Mouse (Mus musculus) common myeloid progenitor, adult 5-6 weeks (primary cell): Measurements from ENCODE around the gene Stk19. TPM values are rescaled to one million over a fixed set of nuclear protein-coding genes. Genes with fewer than 3 reads are reported as not detected.
"Not testable (repeated sequence)": the region's sequence is repeated elsewhere in the genome, so short reads cannot be mapped to it uniquely, and the experiment has no call there.

Experiments
- ATAC-seq: replicated peaks from 2 replicates; pipeline ENCODE4 v1.8.0; 2016; ENCODE audit warnings: low read depth, mild to moderate bottlenecking, moderate TSS enrichment, inconsistent platforms; ENCODE audit not compliant: poor library complexity, severe bottlenecking
- total RNA-seq: library from RNA; stranded (forward); fragments of 200-1000, 187-1606 nt; gene quantifications from 2 replicates; pipeline ENCODE4 v1.2.3, GENCODE M21; 2017

Stk19 gene
- total RNA-seq, 1 experiment from 2014 or later, result 32.9 TPM

GRCm38 (mm10) chr17:34847192-34847591 lies 10.4 kb upstream of the Stk19 start:
- ATAC-seq, result no peak

- no peak for ATAC-seq
Measured at GRCm38 (mm10) chr17:34844884-34845283, 8.1 kb upstream of the Stk19 start.

- ATAC-seq, result no peak
Measured at GRCm38 (mm10) chr17:34840736-34841307, 4.1 kb upstream of the Stk19 start.

- ATAC-seq, result no peak
Measured at GRCm38 (mm10) chr17:34838785-34839184, 2.0 kb upstream of the Stk19 start.

- no peak for ATAC-seq
Measured at GRCm38 (mm10) chr17:34837464-34838324, 949 bp upstream of the Stk19 start.

- ATAC-seq, result peak; percentile 63
Measured at GRCm38 (mm10) chr17:34836155-34836855, 440 bp downstream of the Stk19 start.

- ATAC-seq, result not testable (repeated sequence)
Measured at GRCm38 (mm10) chr17:34830776-34831175, 6.0 kb downstream of the Stk19 start.

- ATAC-seq, result no peak
Measured at GRCm38 (mm10) chr17:34814818-34815370, 21.9 kb downstream of the Stk19 start.

GRCm38 (mm10) chr17:34813747-34814146 lies 23.0 kb downstream of the Stk19 start:
- ATAC-seq, result peak; percentile 35; the same call in 1 of the 2 replicates

GRCm38 (mm10) chr17:34811275-34811674 lies 25.5 kb downstream of the Stk19 start:
- ATAC-seq, result no peak

GRCm38 (mm10) chr17:34810811-34811210 lies 25.9 kb downstream of the Stk19 start:
- not testable (repeated sequence) for ATAC-seq

- ATAC-seq, result not testable (repeated sequence)
Measured at GRCm38 (mm10) chr17:34810411-34810810, 26.3 kb downstream of the Stk19 start.

- no peak for ATAC-seq
Measured at GRCm38 (mm10) chr17:34808599-34809205, 28.0 kb downstream of the Stk19 start.

- no peak for ATAC-seq
Measured at GRCm38 (mm10) chr17:34807176-34807575, 29.6 kb downstream of the Stk19 start.

- ATAC-seq, result no peak
Measured at GRCm38 (mm10) chr17:34804871-34805562, 31.7 kb downstream of the Stk19 start.

- ATAC-seq, result not testable (repeated sequence)
Measured at GRCm38 (mm10) chr17:34804301-34804700, 32.4 kb downstream of the Stk19 start, which contains the start of gene Cyp21a1. Gene Cyp21a1, minus strand, starts transcription at chr17:34804561.

- ATAC-seq, result not testable (repeated sequence)
Measured at GRCm38 (mm10) chr17:34803367-34803766, 33.4 kb downstream of the Stk19 start.

- ATAC-seq, result not testable (repeated sequence)
Measured at GRCm38 (mm10) chr17:34802756-34803155, 34.0 kb downstream of the Stk19 start.

GRCm38 (mm10) chr17:34800781-34801305 lies 35.9 kb downstream of the Stk19 start:
- ATAC-seq, result not testable (repeated sequence)
